Mouse (Mus musculus) G1E (cell line): Measurements from ENCODE around the gene Miga2.

Experiments
- CTCF ChIP-seq: IDR thresholded peaks from 2 replicates; pipeline ENCODE4 v1.5.1; 2012; ENCODE audit warnings: low read depth, low read length, inconsistent platforms, mixed read lengths
- GATA1 ChIP-seq: IDR thresholded peaks from 2 replicates; pipeline ENCODE4 v1.6.1; 2012; ENCODE audit warnings: borderline replicate concordance, low read length, inconsistent platforms, mixed read lengths
- GATA2 ChIP-seq: IDR thresholded peaks from 2 replicates; pipeline ENCODE4 v1.6.1; 2012; ENCODE audit warnings: low read depth, low read length, inconsistent platforms, borderline replicate concordance
- POLR2AphosphoS5 ChIP-seq: IDR thresholded peaks from 2 replicates; pipeline ENCODE4 v1.6.1; 2012; ENCODE audit warnings: low read depth, low read length, inconsistent platforms; ENCODE audit not compliant: insufficient replicate concordance
- TAL1 ChIP-seq: conservative IDR thresholded peaks from 2 replicates; pipeline ENCODE4 v1.6.1; 2012; ENCODE audit warnings: low read depth, low read length, inconsistent platforms, mixed read lengths

DNA sequence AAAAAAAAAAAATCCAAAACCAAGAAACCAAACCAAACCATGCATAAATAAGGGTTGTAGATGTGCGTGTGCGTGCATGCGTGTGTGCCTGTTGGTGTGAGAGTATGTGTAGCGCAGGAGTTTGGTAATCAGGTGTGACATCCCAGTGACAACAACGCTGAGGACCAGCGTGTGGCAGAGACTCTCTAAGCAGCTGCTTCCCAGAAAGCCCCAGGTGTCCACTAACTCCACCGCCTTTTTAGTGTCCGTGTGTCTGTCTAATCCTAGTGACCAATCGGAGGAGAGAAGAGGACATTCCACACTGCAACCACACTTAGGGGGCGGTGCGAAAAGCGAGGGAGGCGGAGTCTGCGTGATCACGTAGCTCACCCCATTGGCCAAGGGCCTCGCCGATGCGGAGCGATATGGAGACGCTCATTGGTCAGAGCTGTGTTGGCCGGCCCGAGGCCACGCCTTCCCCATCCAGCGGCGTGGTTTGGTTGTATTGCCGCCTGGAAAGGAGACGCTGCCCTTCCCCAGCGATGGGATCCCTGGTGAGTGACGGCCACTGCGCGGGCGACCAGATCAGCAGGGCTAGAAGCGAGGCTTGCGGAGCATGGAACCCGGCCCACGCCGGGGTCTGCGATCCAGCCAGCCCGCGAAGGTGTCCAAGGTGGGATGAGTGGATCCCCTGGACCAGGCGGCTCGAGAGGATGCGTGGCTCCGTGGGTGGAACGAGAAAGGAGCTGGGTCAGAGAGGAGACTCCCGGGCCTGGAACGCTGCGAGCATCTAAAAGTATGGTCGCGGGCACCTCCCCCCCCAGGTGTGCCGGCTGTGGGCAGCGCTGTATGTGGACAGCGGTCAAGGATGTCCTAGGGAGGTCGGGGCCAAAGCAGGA, at the start of gene Miga2:
- TF ChIP-seq CTCF (no peak), GATA1 (no peak), TAL1 (no peak), POLR2AphosphoS5 (no peak), GATA2 (no peak)
